Mouse (Mus musculus): Measurements from ENCODE around the gene Senp7.

DNA sequence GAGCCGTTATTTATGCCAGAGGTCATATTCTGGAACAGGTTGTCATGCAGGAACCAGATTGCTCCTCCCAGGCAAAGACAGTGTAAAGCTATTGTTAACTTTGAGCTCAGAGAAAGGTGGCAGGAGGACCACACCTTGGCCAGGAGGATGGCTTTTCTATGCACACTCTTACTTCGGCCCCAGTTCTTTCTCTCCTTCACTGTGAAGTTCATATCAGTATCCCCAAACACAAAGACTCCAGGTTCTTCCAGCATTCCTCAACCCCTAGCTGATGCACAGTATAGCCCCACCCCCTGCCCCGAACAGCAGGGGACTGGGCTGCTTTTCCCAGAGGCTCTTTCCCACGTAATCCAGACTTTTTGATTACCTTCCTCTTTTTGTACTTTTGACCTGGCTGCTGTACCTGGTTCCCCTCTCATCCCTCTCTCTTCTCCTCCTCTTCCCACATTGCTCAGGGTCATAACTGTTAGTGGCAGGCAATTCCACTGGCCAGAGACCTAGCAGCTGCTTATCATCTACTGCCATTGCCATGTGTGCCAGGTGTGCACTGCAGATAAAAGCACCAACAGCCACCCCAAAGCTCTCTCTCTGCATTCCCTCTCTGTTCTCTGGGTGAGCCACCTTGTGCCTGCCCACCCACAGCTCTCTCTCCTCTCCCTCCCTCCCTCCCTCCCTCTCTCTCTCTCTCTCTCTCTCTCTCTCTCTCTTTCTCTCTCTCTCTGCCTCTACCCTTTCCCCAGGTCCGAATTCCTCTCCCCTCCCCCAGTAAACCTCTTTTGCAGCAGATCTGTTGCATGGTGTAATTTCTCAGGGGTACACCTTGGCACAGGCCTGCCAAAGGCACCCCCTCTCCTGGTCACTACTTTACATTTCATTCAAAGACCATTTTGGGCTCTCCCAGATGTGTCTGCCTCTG lies 23.4 kb downstream of the Senp7 start:
- no peak for TF ChIP-seq CTCF (IDR thresholded peaks at IDR 0.05; ENCODE audit: extremely low read depth, insufficient read depth, insufficient read length, insufficient replicate concordance)
- TF ChIP-seq POLR2A (IDR thresholded peaks at IDR 0.05; ENCODE audit: low read depth, low read length), result no peak

Data from spleen, adult 2 months (tissue).